ENCODE assay signal across 8 mouse cellular contexts in the genomic region with DNA sequence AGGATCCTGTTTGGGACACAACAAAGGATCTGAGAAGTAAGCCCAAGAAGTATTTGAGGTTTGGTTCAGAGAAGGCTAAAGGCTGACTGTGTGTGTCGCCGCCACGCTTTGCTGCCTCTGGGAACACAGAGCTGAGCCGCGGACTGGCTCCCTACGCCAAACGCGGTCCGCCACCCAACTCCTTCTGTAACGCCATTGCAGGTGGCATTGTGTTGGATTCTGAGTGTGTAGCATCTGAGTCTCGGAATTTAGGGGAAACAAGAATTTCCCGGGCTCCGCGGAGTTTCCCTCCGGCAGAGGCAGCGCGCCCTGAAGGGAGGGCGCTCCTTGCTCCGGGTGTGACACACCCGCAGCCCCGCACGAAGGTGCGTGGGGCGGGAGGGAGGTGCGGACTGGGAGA. TPM values are rescaled to one million over a fixed set of nuclear protein-coding genes. Genes with fewer than 3 reads are reported as not detected.
DNase-seq lines count a peak whose midpoint lies in the region; ATAC-seq and TF ChIP-seq lines count a peak whose summit lies in the region.

No protein-coding gene starts in this region.

- no peaks in the 10 kb centered on the region for H3K27me3 ChIP-seq in heart, adult 2 months (ENCODE audit: control insufficient read depth, insufficient read depth, low read length)
- peaks cover 7% of the 10 kb centered on the region for H3K27me3 ChIP-seq in forebrain, embryonic 14.5 days (replicated peaks; ENCODE audit: control insufficient read depth, insufficient read depth, low read length)
- peaks cover 29% of the 10 kb centered on the region for H3K27me3 ChIP-seq in limb, embryonic 15.5 days
- peaks cover 4% of the 10 kb centered on the region; the same call in 1 of the 2 replicates for H3K27me3 ChIP-seq in stomach, embryonic 16.5 days (ENCODE audit: control insufficient read depth, insufficient read depth, low read length)

- H3K27ac ChIP-seq in heart, adult 2 months: peak overlapping the region; percentile 91
- peak overlapping the region; percentile 82 for H3K27ac ChIP-seq in forebrain, embryonic 14.5 days (ENCODE audit: low read depth, low read length)
- peak overlapping the region; percentile 86 for H3K27ac ChIP-seq in limb, embryonic 15.5 days
- H3K27ac ChIP-seq in stomach, embryonic 16.5 days (ENCODE audit: low read length): peak overlapping the region; percentile 56

- no peaks in the 10 kb centered on the region for H3K9me3 ChIP-seq in forebrain, embryonic 14.5 days (replicated peaks; ENCODE audit: control insufficient read depth, low read length)
- H3K9me3 ChIP-seq in limb, embryonic 15.5 days: no peaks in the 10 kb centered on the region
- no peaks in the 10 kb centered on the region for H3K9me3 ChIP-seq in stomach, embryonic 16.5 days (replicated peaks; ENCODE audit: control insufficient read depth, low read length)

- H3K4me1 ChIP-seq in heart, adult 2 months (ENCODE audit: control insufficient read depth, insufficient read depth, low read length): peaks cover 3% of the 10 kb centered on the region; the same call in 1 of the 2 replicates
- H3K4me1 ChIP-seq in forebrain, embryonic 14.5 days (ENCODE audit: control insufficient read depth, insufficient read depth, low read length): peaks cover 3% of the 10 kb centered on the region
- H3K4me1 ChIP-seq in limb, embryonic 15.5 days: peaks cover 43% of the 10 kb centered on the region
- H3K4me1 ChIP-seq in stomach, embryonic 16.5 days (ENCODE audit: control insufficient read depth, insufficient read depth, low read length): peaks cover 15% of the 10 kb centered on the region

- ATAC-seq in forebrain, embryonic 14.5 days: peak; percentile 3; the same call in 1 of the 2 replicates
- no peak for ATAC-seq in limb, embryonic 15.5 days (ENCODE audit: insufficient number of reproducible peaks, low FRiP score, low TSS enrichment, low read depth)
- ATAC-seq in stomach, embryonic 16.5 days (ENCODE audit: insufficient read depth, low FRiP score): no peak

- no peak for TF ChIP-seq CTCF in heart, adult 2 months (IDR thresholded peaks at IDR 0.05)

- H3K9ac ChIP-seq in heart, adult 2 months (ENCODE audit: low read depth, low read length): peak overlapping the region; percentile 92
- H3K9ac ChIP-seq in forebrain, embryonic 14.5 days (ENCODE audit: low read length): peak overlapping the region; percentile 83
- H3K9ac ChIP-seq in limb, embryonic 15.5 days: peak overlapping the region; percentile 69
- peak overlapping the region; percentile 90 for H3K9ac ChIP-seq in stomach, embryonic 16.5 days (ENCODE audit: low read length)

- TF ChIP-seq EP300 in heart, adult 2 months (IDR thresholded peaks at IDR 0.05; ENCODE audit: insufficient read depth, low read depth, low read length): no peak

- no peaks in the 10 kb centered on the region for H3K36me3 ChIP-seq in heart, adult 2 months (ENCODE audit: control insufficient read depth, insufficient read depth, low read length)
- H3K36me3 ChIP-seq in forebrain, embryonic 14.5 days (ENCODE audit: control insufficient read depth, insufficient read depth, low read length): no peaks in the 10 kb centered on the region
- H3K36me3 ChIP-seq in limb, embryonic 15.5 days: no peaks in the 10 kb centered on the region
- H3K36me3 ChIP-seq in stomach, embryonic 16.5 days (ENCODE audit: control insufficient read depth, insufficient read depth, low read length): no peaks in the 10 kb centered on the region

- under 1% methylated on average over 25 of the region's 25 CpGs for WGBS in heart, adult 2 months
- under 1% methylated on average over 25 of the region's 25 CpGs for WGBS in forebrain, embryonic 14.5 days
- WGBS in limb, embryonic 15.5 days: under 1% methylated on average over 23 of the region's 25 CpGs
- under 1% methylated on average over 25 of the region's 25 CpGs for WGBS in stomach, embryonic 16.5 days

- H3K4me3 ChIP-seq in heart, adult 2 months: peak overlapping the region; percentile 83
- peak overlapping the region; percentile 64 for H3K4me3 ChIP-seq in forebrain, embryonic 14.5 days (ENCODE audit: low read depth, low read length)
- peak overlapping the region; percentile 64 for H3K4me3 ChIP-seq in limb, embryonic 15.5 days
- H3K4me3 ChIP-seq in stomach, embryonic 16.5 days (replicated peaks; ENCODE audit: low read length): peak overlapping the region; percentile 73

- intact Hi-C loops in heart, adult 2 months (cut with DNase I): loop anchor here (5.0 kb wide), 8 partner anchors 265 to 1560 kb away; no protein-coding TSS in a partner anchor

- TF ChIP-seq POLR2A in heart, adult 2 months (IDR thresholded peaks at IDR 0.05; ENCODE audit: insufficient read depth, low read depth, low read length): no peak

- H3K4me2 ChIP-seq in forebrain, embryonic 14.5 days (ENCODE audit: low read length): peak overlapping the region; percentile 98
- peak overlapping the region; percentile 97 for H3K4me2 ChIP-seq in limb, embryonic 15.5 days
- H3K4me2 ChIP-seq in stomach, embryonic 16.5 days (ENCODE audit: low read depth, low read length): peak overlapping the region; percentile 100

- no peaks in the 10 kb centered on the region for H3K79me2 ChIP-seq in heart, adult 2 months (replicated peaks; ENCODE audit: control insufficient read depth, insufficient read depth, low read length)

- DNase-seq in heart, adult 2 months: no peak
- DNase-seq in heart, adult 8-10 months (ENCODE audit: low spot score): no peak
- DNase-seq in ES-CJ7 (ENCODE audit: low read depth, low spot score): peak; percentile 50
- peak; percentile 52 for DNase-seq in forebrain, embryonic 14.5 days (ENCODE audit: low spot score)
- no peak for DNase-seq in layer of hippocampus, postnatal 25 days (ENCODE audit: extremely low spot score in 1 of 2, low spot score in 1 of 2)
- DNase-seq in ovary, postnatal 14 days (ENCODE audit: low spot score): no peak

RNA-seq across cellular contexts. Expression of gene Nrp2, which starts 0.3 kb away (rescaled TPM):
- total RNA-seq in heart, adult 2 months (2021): 10 to 100 TPM; 20.7 to 29.6 TPM
- polyA plus RNA-seq in heart, adult 2 months (2012; rRNA removed): 15.6 and 24.2 TPM in 2 replicates
- 10 to 100 TPM; 13.2 to 30.0 (median 26.7) TPM for total RNA-seq in heart, adult 8-10 months (2022)
- polyA plus RNA-seq in forebrain, embryonic 14.5 days (2014; fragmentation: Nextera tagmentation; extraction: Ambion mirVana): 16.3 and 23.8 TPM in 2 replicates
- 31.6 and 33.6 TPM in 2 replicates for polyA plus RNA-seq in limb, embryonic 15.5 days (2015; fragmentation: Nextera tagmentation; extraction: Ambion mirVana)
- polyA plus RNA-seq in stomach, embryonic 16.5 days (2015; fragmentation: Nextera tagmentation; extraction: Ambion mirVana): 26.7 and 29.9 TPM in 2 replicates
- 10 to 100 TPM; 53.0 to 65.4 TPM for total RNA-seq in layer of hippocampus, postnatal 25 days (2021)

Comparison
In these comparisons a context has a peak if more than half of its experiments do, and no peak if none do; other contexts are left out.
1. DNase-seq: peak in ES-CJ7 (single experiment) and forebrain, embryonic 14.5 days (single experiment); none in heart, adult 2 months (0 of 2), heart, adult 8-10 months (single experiment), layer of hippocampus, postnatal 25 days (0 of 2) and ovary, postnatal 14 days (single experiment).
2. Peak in every context shown above with its lines, with median percentiles within 50 percentile points of each other: H3K27ac ChIP-seq, H3K4me3 ChIP-seq, H3K9ac ChIP-seq and H3K4me2 ChIP-seq.